Mouse (Mus musculus) cerebellum, postnatal 14 days (tissue): ENCODE data around the gene Lrrc72.

Experiments used
- DNase-seq, 2 experiments: peaks; one replicate each; pipeline ENCODE4 v3.0.0; 2021; ENCODE audit warnings: mixed read lengths in 2 of 2

The Lrrc72 gene

GRCm38 (mm10) chr12:36189610-36190009 lies 63.6 kb downstream of the Lrrc72 start:
- no peak for DNase-seq

- DNase-seq = no peak
Observed at GRCm38 (mm10) chr12:36187081-36187480, 66.1 kb downstream of the Lrrc72 start.

- no peak for DNase-seq
Observed at GRCm38 (mm10) chr12:36182570-36182969, 70.6 kb downstream of the Lrrc72 start.

GRCm38 (mm10) chr12:36177227-36177626 lies 76.0 kb downstream of the Lrrc72 start:
- DNase-seq = no peak

GRCm38 (mm10) chr12:36165299-36165698 lies 87.9 kb downstream of the Lrrc72 start:
- no peak for DNase-seq

- no peak for DNase-seq
Observed at GRCm38 (mm10) chr12:36164126-36164791, 88.9 kb downstream of the Lrrc72 start.
